Mouse (Mus musculus) CD4-positive, CD25-positive, alpha-beta regulatory T cell, adult 9 weeks (primary cell): ENCODE measurements around the gene Olfr986. TPM values are rescaled to one million over a fixed set of nuclear protein-coding genes. Genes with fewer than 3 reads are reported as not detected.

Experiments
- polyA plus RNA-seq: library from polyadenylated mRNA; unstranded; fragments of 100-300 nt; shearing (Covaris generic); gene quantifications from one replicate; pipeline ENCODE4 v1.2.1, GENCODE M21; 2017

Gene Olfr986
- polyA plus RNA-seq, result not detected

DNA sequence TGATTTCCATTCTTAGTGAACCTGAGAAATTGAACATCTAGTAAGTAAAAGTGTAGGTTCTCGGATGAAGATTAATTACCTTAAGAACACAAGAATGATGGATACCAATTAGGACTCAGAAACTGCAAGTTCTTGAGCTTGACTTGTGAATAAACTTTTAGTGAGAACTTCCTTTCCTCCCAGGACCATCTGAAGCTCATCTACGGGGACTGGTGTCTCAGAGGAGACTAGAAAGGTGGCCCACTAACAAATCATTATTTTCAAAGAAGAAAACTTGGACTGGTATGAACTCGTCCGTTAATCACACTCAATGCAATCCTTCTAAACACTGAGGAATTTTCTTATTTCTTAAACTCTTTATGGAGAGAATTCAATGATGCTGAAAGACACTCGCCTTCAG is at the start of gene Olfr986:
Gene Olfr986 (plus strand): TSS at position 301 of the 400 bp plus-strand sequence.

DNA sequence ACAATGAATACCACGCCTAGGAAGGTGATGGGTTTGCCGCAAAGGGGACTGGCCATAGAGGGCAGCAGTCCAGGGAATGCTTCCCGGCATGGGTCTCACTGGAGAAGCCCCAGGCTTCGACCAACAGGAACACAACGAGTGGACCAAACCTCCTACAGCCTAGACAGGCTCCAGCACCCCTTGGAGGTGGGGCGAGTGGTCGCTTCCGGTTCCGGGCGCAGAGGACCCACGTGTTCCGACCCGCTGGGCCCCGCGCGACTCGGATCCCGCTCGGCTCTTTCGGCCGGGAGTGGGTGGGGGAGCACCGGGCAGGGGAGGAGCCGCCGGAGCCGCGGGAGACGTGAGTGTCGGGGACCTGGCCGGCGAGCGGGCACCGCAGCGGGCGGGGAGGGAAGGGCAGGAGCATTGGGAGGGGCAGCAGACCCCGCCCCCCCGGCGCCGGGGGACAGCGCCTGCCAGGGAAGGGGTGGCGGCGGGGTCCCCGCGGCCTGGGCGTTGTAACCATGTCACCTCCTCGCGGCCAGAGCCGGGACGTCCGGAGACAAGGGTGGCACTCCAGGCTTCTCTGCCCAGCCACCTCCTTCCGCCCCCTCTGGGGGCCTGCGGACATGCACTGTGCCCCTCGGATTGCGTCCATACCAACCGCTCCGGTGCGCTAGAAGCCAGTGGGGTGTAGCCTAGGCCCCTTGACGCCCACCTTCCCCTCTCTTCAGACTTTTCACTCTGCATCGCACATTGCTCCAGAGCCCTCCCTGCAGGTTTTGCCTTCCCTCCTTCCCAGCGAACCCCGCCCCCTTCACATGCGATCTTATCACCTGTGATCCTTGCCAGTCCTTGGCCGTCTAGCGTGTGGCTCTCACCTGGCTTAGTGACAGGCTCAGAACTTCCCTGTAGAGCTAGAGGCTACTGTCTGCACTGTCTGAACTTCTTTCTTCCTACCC is 11.6 kb downstream of the Olfr986 start, which contains the start of gene Zfp202:
Gene Zfp202 (plus strand): TSS at position 219 of the 941 bp plus-strand sequence.

Other genes with a start within 250 kb of the Olfr986 start
- gene Olfr974, start 243.4 kb upstream of the Olfr986 start, polyA plus RNA-seq, result not detected
- gene Olfr975, start 228.9 kb upstream of the Olfr986 start, polyA plus RNA-seq, result not detected
- not detected for gene Olfr976, start 219.8 kb upstream of the Olfr986 start, polyA plus RNA-seq
- not detected for gene Olfr978, start 188.8 kb upstream of the Olfr986 start, polyA plus RNA-seq
- not detected for gene Olfr979, start 177.5 kb upstream of the Olfr986 start, polyA plus RNA-seq
- gene Olfr980, start 171.3 kb upstream of the Olfr986 start, polyA plus RNA-seq, result not detected
- gene Olfr981, start 159.5 kb upstream of the Olfr986 start, polyA plus RNA-seq, result not detected
- not detected for gene Olfr982, start 107.1 kb upstream of the Olfr986 start, polyA plus RNA-seq
- gene Olfr983, start 87.3 kb upstream of the Olfr986 start, polyA plus RNA-seq, result not detected
- gene Olfr984, start 66.7 kb upstream of the Olfr986 start, polyA plus RNA-seq, result 0.05 TPM
- not detected for gene Olfr985, start 50.7 kb upstream of the Olfr986 start, polyA plus RNA-seq
- gene Tmem225, start 32.8 kb upstream of the Olfr986 start, polyA plus RNA-seq, result not detected
- gene Zfp202, start 11.4 kb downstream of the Olfr986 start, polyA plus RNA-seq, result 4.7 TPM
- gene Scn3b, start 88.3 kb downstream of the Olfr986 start, polyA plus RNA-seq, result 0.06 TPM